In genomic region chr8:29789207-29789606, GRCm38 (mm10) we compare ENCODE assay signal across 19 mouse cellular contexts.
DNase-seq lines count a peak whose midpoint lies in the region; ATAC-seq lines count a peak whose summit lies in the region.
"Had no signal": no experiment of that assay in that cellular context is flagged by ENCODE, and none has a peak within 500 bp of the region (broad histone marks: within the 10 kb centered on the region; RNA-seq: fewer than 3 reads in every experiment).

No protein-coding gene starts in this region.

- H3K4me3 ChIP-seq in hindbrain, embryonic 13.5 days: no peak overlapping the region
- H3K4me3 ChIP-seq in hindbrain, embryonic 16.5 days (ENCODE audit: low read length): no peak overlapping the region
- H3K4me3 ChIP-seq in midbrain, embryonic 11.5 days (ENCODE audit: low read depth, low read length): no peak overlapping the region
- H3K4me3 ChIP-seq in midbrain, embryonic 16.5 days (ENCODE audit: low read depth, low read length): no peak overlapping the region
- H3K4me3 ChIP-seq: forebrain, embryonic 10.5 days; hindbrain, embryonic 10.5 days; kidney, embryonic 15.5 days had no signal

- peak overlapping the region; percentile 19; the same call in 1 of the 2 replicates for H3K27ac ChIP-seq in hindbrain, embryonic 13.5 days
- no peak overlapping the region for H3K27ac ChIP-seq in hindbrain, embryonic 16.5 days (ENCODE audit: low read depth, low read length)
- no peak overlapping the region for H3K27ac ChIP-seq in midbrain, embryonic 11.5 days (ENCODE audit: low read depth, low read length)
- no peak overlapping the region for H3K27ac ChIP-seq in midbrain, embryonic 16.5 days (ENCODE audit: low read length)
- H3K27ac ChIP-seq: forebrain, embryonic 10.5 days; hindbrain, embryonic 10.5 days; kidney, embryonic 15.5 days had no signal

- H3K4me2 ChIP-seq in hindbrain, embryonic 13.5 days: no peak overlapping the region
- H3K4me2 ChIP-seq in hindbrain, embryonic 16.5 days (ENCODE audit: low read length): no peak overlapping the region
- H3K4me2 ChIP-seq in midbrain, embryonic 11.5 days: no peak overlapping the region
- no peak overlapping the region for H3K4me2 ChIP-seq in midbrain, embryonic 16.5 days (ENCODE audit: low read length)
- H3K4me2 ChIP-seq: kidney, embryonic 15.5 days had no signal

- DNase-seq in adrenal gland, postnatal 10 days: peak; percentile 16
- no peak for DNase-seq in adrenal gland, adult 18-20 months (ENCODE audit: low spot score in 2 of 2)
- DNase-seq in midbrain, embryonic 11.5 days (ENCODE audit: low spot score, missing footprints): no peak
- peak; percentile 0 for DNase-seq in 416B (ENCODE audit: low read depth)
- DNase-seq: cerebellum, adult 11 months; cerebellum, postnatal 10 days; embryo, embryonic 11 days; forebrain, postnatal 0 days; gastrocnemius, postnatal 36 days; lung, adult 18-20 months; thymus, postnatal 14 days had no signal

- no peaks in the 10 kb centered on the region for H3K4me1 ChIP-seq in hindbrain, embryonic 13.5 days (replicated peaks)
- no peaks in the 10 kb centered on the region for H3K4me1 ChIP-seq in hindbrain, embryonic 16.5 days (ENCODE audit: control insufficient read depth, insufficient read depth, low read depth, low read length)
- no peaks in the 10 kb centered on the region for H3K4me1 ChIP-seq in midbrain, embryonic 11.5 days (ENCODE audit: control insufficient read depth, insufficient read depth, low read length)
- H3K4me1 ChIP-seq in midbrain, embryonic 16.5 days (ENCODE audit: control insufficient read depth, insufficient read depth, low read length): no peaks in the 10 kb centered on the region
- H3K4me1 ChIP-seq: forebrain, embryonic 10.5 days; hindbrain, embryonic 10.5 days; kidney, embryonic 15.5 days had no signal

- no peak overlapping the region for H3K9ac ChIP-seq in hindbrain, embryonic 13.5 days
- H3K9ac ChIP-seq in hindbrain, embryonic 16.5 days (ENCODE audit: low read depth, low read length): no peak overlapping the region
- H3K9ac ChIP-seq in midbrain, embryonic 11.5 days (ENCODE audit: low read length): no peak overlapping the region
- no peak overlapping the region for H3K9ac ChIP-seq in midbrain, embryonic 16.5 days (ENCODE audit: low read depth, low read length)
- H3K9ac ChIP-seq: forebrain, postnatal 0 days; kidney, embryonic 15.5 days had no signal

- no peaks in the 10 kb centered on the region for H3K36me3 ChIP-seq in hindbrain, embryonic 13.5 days
- H3K36me3 ChIP-seq in hindbrain, embryonic 16.5 days (ENCODE audit: control insufficient read depth, insufficient read depth, low read length): no peaks in the 10 kb centered on the region
- H3K36me3 ChIP-seq in midbrain, embryonic 11.5 days (ENCODE audit: control insufficient read depth, insufficient read depth, low read length): no peaks in the 10 kb centered on the region
- H3K36me3 ChIP-seq in midbrain, embryonic 16.5 days (ENCODE audit: control insufficient read depth, insufficient read depth, low read length): no peaks in the 10 kb centered on the region
- H3K36me3 ChIP-seq: forebrain, embryonic 10.5 days; G1E; hindbrain, embryonic 10.5 days; kidney, embryonic 15.5 days had no signal

- H3K9me3 ChIP-seq in hindbrain, embryonic 13.5 days: no peaks in the 10 kb centered on the region
- no peaks in the 10 kb centered on the region for H3K9me3 ChIP-seq in hindbrain, embryonic 16.5 days (ENCODE audit: control insufficient read depth, low read length)
- no peaks in the 10 kb centered on the region for H3K9me3 ChIP-seq in midbrain, embryonic 11.5 days (ENCODE audit: control insufficient read depth, low read length)
- H3K9me3 ChIP-seq in midbrain, embryonic 16.5 days (replicated peaks; ENCODE audit: control insufficient read depth, low read length, poor library complexity, severe bottlenecking): no peaks in the 10 kb centered on the region
- H3K9me3 ChIP-seq: forebrain, embryonic 10.5 days; G1E; hindbrain, embryonic 10.5 days; kidney, embryonic 15.5 days had no signal

- no peak for ATAC-seq in hindbrain, embryonic 13.5 days (ENCODE audit: low FRiP score)
- no peak for ATAC-seq in hindbrain, embryonic 16.5 days
- ATAC-seq in midbrain, embryonic 11.5 days (ENCODE audit: low FRiP score): peak; percentile 55
- ATAC-seq in midbrain, embryonic 16.5 days: no peak
- ATAC-seq: activated CD4-positive, CD25-positive, alpha-beta regulatory T cell, adult 4 months; forebrain, postnatal 0 days had no signal

- H3K27me3 ChIP-seq in hindbrain, embryonic 13.5 days: no peaks in the 10 kb centered on the region
- no peaks in the 10 kb centered on the region for H3K27me3 ChIP-seq in hindbrain, embryonic 16.5 days (replicated peaks; ENCODE audit: control insufficient read depth, insufficient read depth, low read length)
- H3K27me3 ChIP-seq in midbrain, embryonic 11.5 days (ENCODE audit: control insufficient read depth, insufficient read depth, low read length): no peaks in the 10 kb centered on the region
- no peaks in the 10 kb centered on the region for H3K27me3 ChIP-seq in midbrain, embryonic 16.5 days (ENCODE audit: control insufficient read depth, insufficient read depth, low read depth, low read length)
- H3K27me3 ChIP-seq: kidney, embryonic 15.5 days had no signal

Comparison
In these comparisons a context has a peak if more than half of its experiments do, and no peak if none do; other contexts are left out.
1. DNase-seq: peak in adrenal gland, postnatal 10 days (single experiment) and 416B (single experiment); none in adrenal gland, adult 18-20 months (0 of 2) and midbrain, embryonic 11.5 days (single experiment).